Mouse (Mus musculus): ENCODE results near the gene Etfrf1. TPM values are rescaled to one million over a fixed set of nuclear protein-coding genes. Genes with fewer than 3 reads are reported as not detected.

The Etfrf1 gene
- 58.8 TPM for polyA plus RNA-seq (2014; fragmentation: Illumina TruSeq; extraction: RNeasy Lipid Tissue Mini Kit (QIAGEN cat#74804); ENCODE audit: low read depth, low replicate concordance)

GRCm38 (mm10) chr6:145210816-145211338, at the start of gene Etfrf1, which contains the start of gene Casc1:
TSS of gene Etfrf1 (plus strand) at chr6:145211134.
TSS of gene Casc1 (minus strand) at chr6:145211005.

GRCm38 (mm10) chr6:145250185-145250791, 39.4 kb downstream of the Etfrf1 start, which contains the start of gene Kras:
TSS of gene Kras (minus strand) at chr6:145250239.

Other genes with a start within 250 kb of the Etfrf1 start
- 5.4 TPM for gene Bcat1, start 134.9 kb upstream of the Etfrf1 start, polyA plus RNA-seq (2014; fragmentation: Illumina TruSeq; extraction: RNeasy Lipid Tissue Mini Kit (QIAGEN cat#74804); ENCODE audit: low read depth, low replicate concordance)
- 6.9 TPM for gene Lrmp, start 95.5 kb upstream of the Etfrf1 start, polyA plus RNA-seq (2014; fragmentation: Illumina TruSeq; extraction: RNeasy Lipid Tissue Mini Kit (QIAGEN cat#74804); ENCODE audit: low read depth, low replicate concordance)
- 4.6 TPM for gene Casc1, start 129 bp upstream of the Etfrf1 start, polyA plus RNA-seq (2014; fragmentation: Illumina TruSeq; extraction: RNeasy Lipid Tissue Mini Kit (QIAGEN cat#74804); ENCODE audit: low read depth, low replicate concordance)
- 29.9 TPM for gene Kras, start 39.1 kb downstream of the Etfrf1 start, polyA plus RNA-seq (2014; fragmentation: Illumina TruSeq; extraction: RNeasy Lipid Tissue Mini Kit (QIAGEN cat#74804); ENCODE audit: low read depth, low replicate concordance)